Mouse (Mus musculus) kidney, postnatal 0 days (tissue): Measurements from ENCODE around the gene 1700034J05Rik. TPM values are rescaled to one million over a fixed set of nuclear protein-coding genes. Genes with fewer than 3 reads are reported as not detected.
A peak's percentile ranks its signal among the peaks of the same experiment; 100 is the strongest.

Experiments
- ATAC-seq: fragments of 200-750 bp; cut with Nextera tagmentation; replicated peaks from 2 replicates; pipeline ENCODE4 v1.8.0; 2017; ENCODE audit warnings: low read depth, moderate number of reproducible peaks, moderate TSS enrichment, moderate library complexity; ENCODE audit not compliant: low FRiP score
- DNase-seq: peaks from one replicate; pipeline ENCODE4 v3.0.0-alpha.2; 2016; ENCODE audit warnings: low spot score
- H3K27ac ChIP-seq: fragments of 300-500 bp; sonication (generic); 2 replicates; pipeline ENCODE4 v1.5.1; 2014; ENCODE audit warnings: mild to moderate bottlenecking
- H3K27me3 ChIP-seq: fragments of 300-500 bp; sonication (generic); 2 replicates; pipeline ENCODE4 v1.6.1; 2014; ENCODE audit warnings: low read length, mixed read lengths; ENCODE audit not compliant: insufficient read depth
- H3K36me3 ChIP-seq: fragments of 300-500 bp; sonication (generic); 2 replicates; pipeline ENCODE4 v1.6.1; 2014; ENCODE audit warnings: low read length, mixed read lengths; ENCODE audit not compliant: insufficient read depth
- H3K4me1 ChIP-seq: fragments of 300-500 bp; sonication (generic); replicated peaks from 2 replicates; pipeline ENCODE4 v1.6.1; 2014; ENCODE audit warnings: antibody characterized with exemption, low read length, mixed read lengths; ENCODE audit not compliant: insufficient read depth
- H3K4me2 ChIP-seq: fragments of 300-500 bp; sonication (generic); 2 replicates; pipeline ENCODE4 v1.6.1; 2014; ENCODE audit warnings: mild to moderate bottlenecking, low read length, moderate library complexity, mixed read lengths
- H3K4me3 ChIP-seq: fragments of 300-500 bp; sonication (generic); replicated peaks from 2 replicates; pipeline ENCODE4 v1.5.1; 2014; ENCODE audit warnings: low read depth, low read length
- H3K9ac ChIP-seq: fragments of 300-500 bp; sonication (generic); 2 replicates; pipeline ENCODE4 v1.6.1; 2014; ENCODE audit warnings: low read depth, low read length
- H3K9me3 ChIP-seq: fragments of 300-500 bp; sonication (generic); replicated peaks from 2 replicates; pipeline ENCODE4 v1.6.1; 2016; ENCODE audit warnings: low read length, inconsistent platforms, mixed read lengths
- CTCF ChIP-seq: IDR thresholded peaks from 2 replicates; pipeline ENCODE4 v1.5.1; 2016; ENCODE audit warnings: antibody characterized with exemption, low read depth, mild to moderate bottlenecking, moderate library complexity
- WGBS: fragments of 180-500 bp; shearing (Covaris S2); extraction: QIAGEN DNeasy Blood & Tissue Kit; methylation state at CpG from one replicate; pipeline ENCODE4 v1.1.7; 2014; 5-methylcytosine and 5-hydroxymethylcytosine counted together
- polyA plus RNA-seq: library from polyadenylated mRNA; unstranded; fragments of >200 nt; fragmentation: Nextera tagmentation; extraction: Ambion mirVana; gene quantifications from 2 replicates; pipeline ENCODE4 v1.2.1, GENCODE M21; 2015

1700034J05Rik gene
- polyA plus RNA-seq, 1 experiment from 2014 or later, result 0.09 TPM

DNA sequence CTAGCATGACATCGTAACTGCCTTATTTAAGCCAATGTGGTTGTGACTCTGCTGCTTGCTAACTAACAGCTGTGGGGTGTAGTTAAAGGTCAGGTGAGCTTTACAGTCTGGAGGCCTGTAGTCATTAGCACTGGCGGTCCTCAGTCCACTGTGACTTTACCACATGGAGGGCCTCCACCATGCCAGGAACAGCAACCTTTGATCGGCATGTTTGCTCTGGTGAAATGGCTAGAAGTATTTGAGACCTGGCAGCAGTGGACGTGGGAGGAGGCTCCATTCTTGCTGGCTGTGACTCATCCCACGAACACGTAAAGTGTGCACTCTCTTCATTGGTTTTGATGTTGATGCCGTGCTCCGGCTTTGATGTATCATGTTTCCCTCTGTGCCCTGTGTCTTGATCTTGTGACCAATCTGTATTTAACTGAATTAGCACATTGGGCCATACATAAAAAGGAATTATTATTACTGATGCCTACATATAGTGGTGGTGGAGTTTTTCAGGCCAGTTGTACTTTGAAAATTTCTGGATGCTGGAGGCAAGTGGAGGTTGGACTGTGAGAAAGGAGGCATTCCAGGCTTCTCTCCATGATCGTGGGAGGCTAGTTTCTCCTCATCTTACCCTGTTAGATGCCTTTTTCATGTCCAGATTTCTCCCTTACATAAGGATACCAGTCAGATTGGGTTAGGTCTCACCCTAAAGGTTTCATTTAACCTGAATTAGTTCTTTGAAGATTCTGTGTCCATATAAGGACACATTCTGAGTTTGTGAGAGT, 5.9 kb upstream of the 1700034J05Rik start:
- H3K9me3 ChIP-seq, result no peaks in the 10 kb centered on the region
- DNase-seq, result peak; percentile 31
- peaks cover 12% of the 10 kb centered on the region; the same call in 1 of the 2 replicates for H3K4me1 ChIP-seq
- H3K4me3 ChIP-seq, result no peak overlapping the region
- ATAC-seq, result peak; percentile 57; the same call in 1 of the 2 replicates
- no peaks in the 10 kb centered on the region for H3K27me3 ChIP-seq
- no peak overlapping the region for H3K4me2 ChIP-seq
- no peaks in the 10 kb centered on the region for H3K36me3 ChIP-seq
- WGBS, result 45% methylated on average over 9 of the region's 9 CpGs
- H3K9ac ChIP-seq, result no peak overlapping the region
- TF ChIP-seq CTCF, result no peak
- no peak overlapping the region for H3K27ac ChIP-seq

GRCm38 (mm10) chr6:146958694-146959093, 4.5 kb upstream of the 1700034J05Rik start:
- H3K9me3 ChIP-seq, result no peaks in the 10 kb centered on the region
- TF ChIP-seq CTCF, result no peak
- WGBS, result 79% methylated on average over 1 of the region's 1 CpGs
- H3K4me1 ChIP-seq, result peaks cover 12% of the 10 kb centered on the region; the same call in 1 of the 2 replicates
- no peaks in the 10 kb centered on the region for H3K36me3 ChIP-seq
- no peak overlapping the region for H3K9ac ChIP-seq
- ATAC-seq (no peak), DNase-seq (no peak)
- H3K27me3 ChIP-seq, result no peaks in the 10 kb centered on the region
- H3K4me3 ChIP-seq, result no peak overlapping the region
- H3K4me2 ChIP-seq, result no peak overlapping the region
- H3K27ac ChIP-seq, result no peak overlapping the region

- TF ChIP-seq CTCF, result no peak
- H3K27me3 ChIP-seq, result no peaks in the 10 kb centered on the region
- DNase-seq (no peak), ATAC-seq (no peak)
- H3K4me2 ChIP-seq, result no peak overlapping the region
- no peak overlapping the region for H3K27ac ChIP-seq
- peaks cover 12% of the 10 kb centered on the region; the same call in 1 of the 2 replicates for H3K4me1 ChIP-seq
- H3K9ac ChIP-seq, result no peak overlapping the region
- 85% methylated on average over 1 of the region's 1 CpGs for WGBS
- H3K9me3 ChIP-seq, result no peaks in the 10 kb centered on the region
- no peak overlapping the region for H3K4me3 ChIP-seq
- no peaks in the 10 kb centered on the region for H3K36me3 ChIP-seq
Measured at GRCm38 (mm10) chr6:146956961-146957360, 2.7 kb upstream of the 1700034J05Rik start.

DNA sequence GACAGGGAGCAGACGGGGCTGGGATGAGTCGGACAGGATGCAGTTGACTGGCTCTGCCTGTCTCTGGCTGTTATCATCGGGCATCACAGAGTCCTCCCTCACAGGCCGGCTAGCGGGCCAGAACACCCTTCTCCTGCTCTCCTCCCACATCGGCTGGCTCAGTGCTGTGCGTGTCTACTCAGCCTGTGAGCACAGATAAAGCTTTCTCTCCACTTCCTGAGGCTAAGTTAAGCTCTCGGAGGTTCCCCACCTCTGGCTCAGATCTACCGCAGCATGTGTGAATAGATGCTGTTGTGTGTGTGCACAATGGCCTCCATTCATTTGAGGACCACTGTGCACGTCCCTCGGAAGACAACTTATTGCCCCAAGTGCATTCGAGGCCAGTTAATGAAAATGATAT, 1.7 kb upstream of the 1700034J05Rik start:
- no peak overlapping the region for H3K4me2 ChIP-seq
- 34% methylated on average over 12 of the region's 12 CpGs for WGBS
- no peaks in the 10 kb centered on the region for H3K27me3 ChIP-seq
- no peaks in the 10 kb centered on the region for H3K9me3 ChIP-seq
- no peak overlapping the region for H3K27ac ChIP-seq
- no peak for ATAC-seq
- H3K9ac ChIP-seq, result no peak overlapping the region
- peaks cover 12% of the 10 kb centered on the region; the same call in 1 of the 2 replicates for H3K4me1 ChIP-seq
- no peak overlapping the region for H3K4me3 ChIP-seq
- TF ChIP-seq CTCF, result no peak
- H3K36me3 ChIP-seq, result no peaks in the 10 kb centered on the region
- peak; percentile 43 for DNase-seq

- H3K27ac ChIP-seq, result no peak overlapping the region
- H3K36me3 ChIP-seq, result no peaks in the 10 kb centered on the region
- 59% methylated on average over 1 of the region's 1 CpGs for WGBS
- H3K9ac ChIP-seq, result no peak overlapping the region
- no peak for ATAC-seq
- no peak for TF ChIP-seq CTCF
- H3K27me3 ChIP-seq, result no peaks in the 10 kb centered on the region
- H3K4me1 ChIP-seq, result peaks cover 10% of the 10 kb centered on the region; the same call in 1 of the 2 replicates
- H3K4me3 ChIP-seq, result no peak overlapping the region
- DNase-seq, result no peak
- H3K9me3 ChIP-seq, result no peaks in the 10 kb centered on the region
- H3K4me2 ChIP-seq, result no peak overlapping the region
Measured at GRCm38 (mm10) chr6:146955475-146955874, 1.3 kb upstream of the 1700034J05Rik start.

DNA sequence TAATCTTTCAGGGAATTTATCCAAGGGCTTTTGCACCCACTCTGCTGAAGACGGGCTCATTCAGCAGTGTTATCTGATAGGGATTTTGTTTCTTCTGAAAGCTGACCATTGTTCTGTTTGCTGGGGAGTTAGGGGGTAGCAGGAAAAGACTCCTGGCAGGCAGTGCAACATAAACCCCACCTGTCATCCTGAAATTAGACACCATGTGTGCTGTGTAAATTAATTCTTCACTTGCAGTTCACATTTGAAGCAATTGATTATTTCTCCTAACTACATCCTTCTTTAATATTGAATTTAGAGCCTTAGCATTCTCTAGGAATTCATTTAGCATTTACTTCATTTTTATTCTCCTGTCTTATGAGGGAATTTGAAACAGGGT, 3.8 kb downstream of the 1700034J05Rik start:
- no peaks in the 10 kb centered on the region for H3K27me3 ChIP-seq
- H3K4me1 ChIP-seq, result peaks cover 31% of the 10 kb centered on the region
- H3K9ac ChIP-seq, result no peak overlapping the region
- H3K36me3 ChIP-seq, result no peaks in the 10 kb centered on the region
- WGBS, result 20% methylated on average over 1 of the region's 1 CpGs
- H3K27ac ChIP-seq, result no peak overlapping the region
- no peak for TF ChIP-seq CTCF
- H3K4me2 ChIP-seq, result no peak overlapping the region
- H3K9me3 ChIP-seq, result no peaks in the 10 kb centered on the region
- no peak for ATAC-seq
- no peak for DNase-seq
- H3K4me3 ChIP-seq, result no peak overlapping the region
